Mouse (Mus musculus): ENCODE data around the gene Ahcyl2. TPM values are rescaled to one million over a fixed set of nuclear protein-coding genes. Genes with fewer than 3 reads are reported as not detected.

Gene Ahcyl2
- total and polyA plus RNA-seq, 3 experiments, result 50.0 to 204 (median 184) TPM

- peaks cover 0 to 33% of the 10 kb centered on the region in 2 experiments; a peak in 2 of 4 replicates for H3K4me1 ChIP-seq (ENCODE audit: control insufficient read depth in 1 of 2, insufficient read depth in 2 of 2)
- no peak overlapping the region for H3K9ac ChIP-seq (ENCODE audit: insufficient read depth, low read depth)
- no peak overlapping the region for H3K4me3 ChIP-seq (replicated peaks in 1 of 3; ENCODE audit: low read depth in 2 of 3, low read length in 2 of 3, poor library complexity in 1 of 3)
- no peaks in the 10 kb centered on the region for H3K9me3 ChIP-seq (replicated peaks; ENCODE audit: low read length)
- TF ChIP-seq ZC3H11A (IDR thresholded peaks at IDR 0.05; ENCODE audit: low read depth, low read length), result no peak
- no peak for TF ChIP-seq CHD1 (IDR thresholded peaks at IDR 0.05; ENCODE audit: low read depth, low read length)
- TF ChIP-seq GABPA (IDR thresholded peaks at IDR 0.05; ENCODE audit: insufficient replicate concordance, low read depth, low read length), result no peak
- peaks cover 12% of the 10 kb centered on the region for H3K79me2 ChIP-seq (replicated peaks; ENCODE audit: control insufficient read depth, extremely low read depth, insufficient read depth, poor library complexity, severe bottlenecking)
- DNase-seq (ENCODE audit: extremely low read depth), result no peak
- no peak overlapping the region for H3K4me2 ChIP-seq (ENCODE audit: insufficient read depth, low read depth, poor library complexity, severe bottlenecking)
- dilution Hi-C loops (cut with MboI; ENCODE audit: extremely low pct_ligation_motif_present, extremely low pct_unique_long_range_greater_than_20kb, low sequenced_read_pairs), result no loop called here
- no peaks in the 10 kb centered on the region for H3K27me3 ChIP-seq (replicated peaks)
- H3K27ac ChIP-seq (ENCODE audit: insufficient read depth, low read depth), result no peak overlapping the region
- peaks cover 0 to 12% of the 10 kb centered on the region in 2 experiments for H3K36me3 ChIP-seq (replicated peaks in 1 of 2; ENCODE audit: control insufficient read depth in 1 of 2, insufficient read depth in 1 of 2, low read length in 1 of 2)
- in situ Hi-C loops (cut with MboI; ENCODE audit: low pct_ligation_motif_present, low pct_unique_long_range_greater_than_20kb, low sequenced_read_pairs), result no loop called here
Measured at GRCm38 (mm10) chr6:29782239-29782638, 14.4 kb downstream of the Ahcyl2 start.

- Histone ChIP-seq H3K9me3 (replicated peaks; ENCODE audit: low read length) (no peaks in the 10 kb centered on the region), H3K36me3 (replicated peaks in 1 of 2; ENCODE audit: control insufficient read depth in 1 of 2, insufficient read depth in 1 of 2, low read length in 1 of 2) (peaks cover 0 to 14% of the 10 kb centered on the region in 2 experiments), H3K4me1 (ENCODE audit: control insufficient read depth in 1 of 2, insufficient read depth in 2 of 2) (peaks cover 0 to 29% of the 10 kb centered on the region in 2 experiments; a peak in 2 of 4 replicates), H3K27me3 (replicated peaks) (no peaks in the 10 kb centered on the region), H3K4me2 (ENCODE audit: insufficient read depth, low read depth, poor library complexity, severe bottlenecking) (no peak overlapping the region), H3K4me3 (replicated peaks in 1 of 3; ENCODE audit: low read depth in 2 of 3, low read length in 2 of 3, poor library complexity in 1 of 3) (no peak overlapping the region), H3K9ac (ENCODE audit: insufficient read depth, low read depth) (no peak overlapping the region), H3K27ac (ENCODE audit: insufficient read depth, low read depth) (no peak overlapping the region), H3K79me2 (replicated peaks; ENCODE audit: control insufficient read depth, extremely low read depth, insufficient read depth, poor library complexity, severe bottlenecking) (peaks cover 9% of the 10 kb centered on the region)
- TF ChIP-seq MAX (IDR thresholded peaks at IDR 0.05; ENCODE audit: low read length), result no peak
- TF ChIP-seq RAD21 (IDR thresholded peaks at IDR 0.05; ENCODE audit: low read depth, low read length), result no peak
- no peak for TF ChIP-seq SMC3 (IDR thresholded peaks at IDR 0.05; ENCODE audit: low read depth, low read length)
- TF ChIP-seq ZNF384 (IDR thresholded peaks at IDR 0.05; ENCODE audit: low read depth, low read length), result no peak
- no peak for TF ChIP-seq POLR2A (IDR thresholded peaks at IDR 0.05; ENCODE audit: low read depth, low read length)
- TF ChIP-seq KAT2A (IDR thresholded peaks at IDR 0.05; ENCODE audit: insufficient replicate concordance, low read length), result no peak
- no peak for TF ChIP-seq POLR2AphosphoS2 (IDR thresholded peaks at IDR 0.05; ENCODE audit: low read depth, low read length)
- TF ChIP-seq NRF1 (IDR thresholded peaks at IDR 0.05; ENCODE audit: low read depth, low read length), result no peak
- no peak for TF ChIP-seq ZKSCAN1 (IDR thresholded peaks at IDR 0.05; ENCODE audit: borderline replicate concordance, low read depth, low read length)
- TF ChIP-seq TBP (conservative IDR thresholded peaks at IDR 0.05; ENCODE audit: low read depth, low read length), result no peak
- no peak for DNase-seq (ENCODE audit: extremely low read depth)
- in situ Hi-C loops (cut with MboI; ENCODE audit: low pct_ligation_motif_present, low pct_unique_long_range_greater_than_20kb, low sequenced_read_pairs), result no loop called here
- dilution Hi-C loops (cut with MboI; ENCODE audit: extremely low pct_ligation_motif_present, extremely low pct_unique_long_range_greater_than_20kb, low sequenced_read_pairs), result no loop called here
Measured at GRCm38 (mm10) chr6:29783960-29784359, 16.1 kb downstream of the Ahcyl2 start.

GRCm38 (mm10) chr6:29784413-29785021 is 16.7 kb downstream of the Ahcyl2 start:
- dilution Hi-C loops (cut with MboI; ENCODE audit: extremely low pct_ligation_motif_present, extremely low pct_unique_long_range_greater_than_20kb, low sequenced_read_pairs), result no loop called here
- DNase-seq (ENCODE audit: extremely low read depth), result no peak
- Histone ChIP-seq H3K79me2 (replicated peaks; ENCODE audit: control insufficient read depth, extremely low read depth, insufficient read depth, poor library complexity, severe bottlenecking) (peaks cover 6% of the 10 kb centered on the region; the same call in 1 of the 2 replicates), H3K4me1 (ENCODE audit: control insufficient read depth in 1 of 2, insufficient read depth in 2 of 2) (peaks cover 0 to 29% of the 10 kb centered on the region in 2 experiments; a peak in 2 of 4 replicates), H3K36me3 (replicated peaks in 1 of 2; ENCODE audit: control insufficient read depth in 1 of 2, insufficient read depth in 1 of 2, low read length in 1 of 2) (peaks cover 0 to 14% of the 10 kb centered on the region in 2 experiments), H3K27me3 (replicated peaks) (no peaks in the 10 kb centered on the region), H3K4me3 (replicated peaks in 1 of 3; ENCODE audit: low read depth in 2 of 3, low read length in 2 of 3, poor library complexity in 1 of 3) (no peak overlapping the region), H3K9me3 (replicated peaks; ENCODE audit: low read length) (no peaks in the 10 kb centered on the region), H3K9ac (ENCODE audit: insufficient read depth, low read depth) (no peak overlapping the region), H3K4me2 (ENCODE audit: insufficient read depth, low read depth, poor library complexity, severe bottlenecking) (no peak overlapping the region), H3K27ac (ENCODE audit: insufficient read depth, low read depth) (no peak overlapping the region)
- TF ChIP-seq JUND (conservative IDR thresholded peaks at IDR 0.05; ENCODE audit: low read depth, low read length) (no peak), RAD21 (IDR thresholded peaks at IDR 0.05; ENCODE audit: low read depth, low read length) (no peak), TBP (conservative IDR thresholded peaks at IDR 0.05; ENCODE audit: low read depth, low read length) (no peak), MAX (IDR thresholded peaks at IDR 0.05; ENCODE audit: low read length) (no peak), KAT2A (IDR thresholded peaks at IDR 0.05; ENCODE audit: insufficient replicate concordance, low read length) (no peak), EP300 (IDR thresholded peaks at IDR 0.05; ENCODE audit: low read length) (no peak), MAZ (IDR thresholded peaks at IDR 0.05; ENCODE audit: low read depth, low read length) (no peak), BHLHE40 (IDR thresholded peaks at IDR 0.05; ENCODE audit: low read depth, low read length) (no peak), NRF1 (IDR thresholded peaks at IDR 0.05; ENCODE audit: low read depth, low read length) (no peak), TCF12 (IDR thresholded peaks at IDR 0.05; ENCODE audit: low read depth, low read length) (no peak), ZMIZ1 (IDR thresholded peaks at IDR 0.05; ENCODE audit: low read depth, low read length) (no peak), GABPA (IDR thresholded peaks at IDR 0.05; ENCODE audit: insufficient replicate concordance, low read depth, low read length) (no peak), CHD1 (IDR thresholded peaks at IDR 0.05; ENCODE audit: low read depth, low read length) (no peak)
- in situ Hi-C loops (cut with MboI; ENCODE audit: low pct_ligation_motif_present, low pct_unique_long_range_greater_than_20kb, low sequenced_read_pairs), result no loop called here

Data from CH12.LX (cell line).